Mouse (Mus musculus) myocyte (in vitro differentiated cells): ENCODE measurements around the gene Hltf.

Experiments
- CEBPB ChIP-seq: IDR thresholded peaks from 2 replicates; pipeline ENCODE4 v1.6.1; 2011; ENCODE audit warnings: mild to moderate bottlenecking, moderate library complexity; ENCODE audit not compliant: poor library complexity, insufficient read depth, severe bottlenecking
- MYOD1 ChIP-seq, 3 experiments: IDR thresholded peaks; one replicate each; pipeline ENCODE4 v1.6.1; 2011; ENCODE audit warnings: control low read depth in 2 of 3, low read depth in 2 of 3, mild to moderate bottlenecking in 2 of 3, moderate library complexity in 1 of 3; ENCODE audit not compliant: insufficient read length in 2 of 3, control insufficient read depth in 1 of 3
- POLR2A ChIP-seq: IDR thresholded peaks from one replicate; pipeline ENCODE4 v1.6.1; 2011; ENCODE audit warnings: low read depth, mild to moderate bottlenecking, control low read depth, moderate library complexity; ENCODE audit not compliant: insufficient read length
- POLR2AphosphoS2 ChIP-seq: IDR thresholded peaks from one replicate; pipeline ENCODE4 v1.6.1; 2011; ENCODE audit warnings: low read depth, control low read depth; ENCODE audit not compliant: insufficient read length
- TCF12 ChIP-seq: IDR thresholded peaks from one replicate; pipeline ENCODE4 v1.6.1; 2011; ENCODE audit warnings: mild to moderate bottlenecking, control low read depth; ENCODE audit not compliant: poor library complexity, insufficient read depth, severe bottlenecking
- USF1 ChIP-seq: IDR thresholded peaks from one replicate; pipeline ENCODE4 v1.6.1; 2011; ENCODE audit warnings: low read depth, mild to moderate bottlenecking, control low read depth, moderate library complexity

- TF ChIP-seq POLR2A, result no peak
- no peak for TF ChIP-seq POLR2AphosphoS2
- TF ChIP-seq TCF12, result no peak
- TF ChIP-seq USF1, result no peak
- TF ChIP-seq MYOD1 (IDR thresholded peaks at IDR 0.05; ENCODE audit: control insufficient read depth in 1 of 3, insufficient read length in 2 of 3, low read depth in 2 of 3), result no peak
- no peak for TF ChIP-seq CEBPB
Observed at GRCm38 (mm10) chr3:20108881-20109280, 51.3 kb downstream of the Hltf start.
